Mouse (Mus musculus): Measurements from ENCODE around the gene Gm20388.

The Gm20388 gene

GRCm38 (mm10) chr8:120883369-120883768 is 972.7 kb downstream of the Gm20388 start:
- DNase-seq (ENCODE audit: extremely low spot score) = no peak

GRCm38 (mm10) chr8:120883853-120884252 is 973.2 kb downstream of the Gm20388 start:
- DNase-seq (ENCODE audit: extremely low spot score) = no peak

GRCm38 (mm10) chr8:120884881-120885280 is 974.2 kb downstream of the Gm20388 start:
- DNase-seq (ENCODE audit: extremely low spot score) = no peak

- no peak for DNase-seq (ENCODE audit: extremely low spot score)
These were observed 976.6 kb downstream of the Gm20388 start for GRCm38 (mm10) chr8:120887254-120887653.

- no peak for DNase-seq (ENCODE audit: extremely low spot score)
These were observed 977.4 kb downstream of the Gm20388 start for GRCm38 (mm10) chr8:120888005-120888404.

- no peak for DNase-seq (ENCODE audit: extremely low spot score)
These were observed 978.5 kb downstream of the Gm20388 start for GRCm38 (mm10) chr8:120889189-120889588.

- DNase-seq (ENCODE audit: extremely low spot score) = no peak
These were observed 979.4 kb downstream of the Gm20388 start for GRCm38 (mm10) chr8:120890068-120890467.

GRCm38 (mm10) chr8:120895009-120895408 is 984.4 kb downstream of the Gm20388 start:
- no peak for DNase-seq (ENCODE audit: extremely low spot score)

- DNase-seq (ENCODE audit: extremely low spot score) = no peak
These were observed 985.0 kb downstream of the Gm20388 start for GRCm38 (mm10) chr8:120895600-120895999.

GRCm38 (mm10) chr8:120896203-120896602 is 985.6 kb downstream of the Gm20388 start:
- DNase-seq (ENCODE audit: extremely low spot score) = no peak

GRCm38 (mm10) chr8:120898008-120898407 is 987.4 kb downstream of the Gm20388 start:
- DNase-seq (ENCODE audit: extremely low spot score) = no peak

GRCm38 (mm10) chr8:120898828-120899407 is 988.3 kb downstream of the Gm20388 start:
- no peak for DNase-seq (ENCODE audit: extremely low spot score)

- no peak for DNase-seq (ENCODE audit: extremely low spot score)
These were observed 991.7 kb downstream of the Gm20388 start for GRCm38 (mm10) chr8:120902346-120902745.

GRCm38 (mm10) chr8:120907671-120908070 is 997.0 kb downstream of the Gm20388 start:
- DNase-seq (ENCODE audit: extremely low spot score) = no peak

- no peak for DNase-seq (ENCODE audit: extremely low spot score)
These were observed 1000.3 kb downstream of the Gm20388 start for GRCm38 (mm10) chr8:120910936-120911335.

GRCm38 (mm10) chr8:120912463-120912862 is 1001.8 kb downstream of the Gm20388 start:
- DNase-seq (ENCODE audit: extremely low spot score) = no peak

GRCm38 (mm10) chr8:120916831-120917435 is 1006.3 kb downstream of the Gm20388 start:
- no peak for DNase-seq (ENCODE audit: extremely low spot score)

GRCm38 (mm10) chr8:120920527-120920926 is 1009.9 kb downstream of the Gm20388 start:
- DNase-seq (ENCODE audit: extremely low spot score) = no peak

- DNase-seq (ENCODE audit: extremely low spot score) = no peak
These were observed 1015.6 kb downstream of the Gm20388 start for GRCm38 (mm10) chr8:120926201-120926600.

- DNase-seq (ENCODE audit: extremely low spot score) = no peak
These were observed 1017.4 kb downstream of the Gm20388 start for GRCm38 (mm10) chr8:120928082-120928481.

GRCm38 (mm10) chr8:120934596-120934995 is 1024.0 kb downstream of the Gm20388 start:
- DNase-seq (ENCODE audit: extremely low spot score) = no peak

GRCm38 (mm10) chr8:120936685-120937084 is 1026.0 kb downstream of the Gm20388 start:
- DNase-seq (ENCODE audit: extremely low spot score) = no peak

- DNase-seq (ENCODE audit: extremely low spot score) = peak; percentile 60
These were observed 1026.8 kb downstream of the Gm20388 start for GRCm38 (mm10) chr8:120937474-120937873.

- DNase-seq (ENCODE audit: extremely low spot score) = peak; percentile 81
These were observed 1029.6 kb downstream of the Gm20388 start for GRCm38 (mm10) chr8:120940287-120940686.

Data from embryo, embryonic 9.5 days (tissue).